Mouse (Mus musculus) MEL (cell line): ENCODE results near the gene Nos1ap. TPM values are rescaled to one million over a fixed set of nuclear protein-coding genes. Genes with fewer than 3 reads are reported as not detected.

ENCODE experiments used
- DNase-seq: peaks from one replicate; pipeline ENCODE4 v3.0.0; 2011; ENCODE audit warnings: low read depth, low spot score
- H3K27ac ChIP-seq: 2 replicates; pipeline ENCODE4 v1.5.1; 2012; ENCODE audit warnings: low read depth, mild to moderate bottlenecking, control low read depth, low read length, moderate library complexity; ENCODE audit not compliant: control insufficient read depth
- H3K27me3 ChIP-seq, 2 experiments: fragments of 150-350 bp in 1 of 2; sonication (generic) in 1 of 2; 2 replicates each; pipeline ENCODE4 v1.6.1; 2012; ENCODE audit warnings: low read length in 2 of 2, mild to moderate bottlenecking in 2 of 2, improper control_type of control experiment in 1 of 2, moderate library complexity in 1 of 2; ENCODE audit not compliant: insufficient read depth in 2 of 2, control insufficient read depth in 1 of 2
- H3K36me3 ChIP-seq, 2 experiments: 2 replicates each; pipeline ENCODE4 v1.6.1; 2012 to 2014; ENCODE audit warnings: low read length in 2 of 2, improper control_type of control experiment in 1 of 2, inconsistent platforms in 1 of 2, mild to moderate bottlenecking in 1 of 2; ENCODE audit not compliant: insufficient read depth in 2 of 2, control insufficient read depth in 1 of 2
- H3K4me1 ChIP-seq, 2 experiments: fragments of 150-350 bp in 1 of 2; sonication (generic) in 1 of 2; 2 replicates each; pipeline ENCODE4 v1.6.1; 2012; ENCODE audit warnings: low read length in 2 of 2, improper control_type of control experiment in 1 of 2, mild to moderate bottlenecking in 1 of 2; ENCODE audit not compliant: insufficient read depth in 2 of 2, control insufficient read depth in 1 of 2
- H3K4me3 ChIP-seq, 2 experiments: fragments of 150-350 bp in 1 of 2; sonication (generic) in 1 of 2; 2 replicates each; pipeline ENCODE4 v1.5.1; 2012; ENCODE audit warnings: low read depth in 2 of 2, low read length in 2 of 2, mild to moderate bottlenecking in 2 of 2, moderate library complexity in 2 of 2, control low read depth in 1 of 2, improper control_type of control experiment in 1 of 2; ENCODE audit not compliant: control insufficient read depth in 1 of 2, insufficient read depth in 1 of 2
- H3K79me2 ChIP-seq: 2 replicates; pipeline ENCODE4 v1.6.1; 2012; ENCODE audit warnings: mild to moderate bottlenecking, low read length, moderate library complexity; ENCODE audit not compliant: control insufficient read depth, poor library complexity, insufficient read depth
- H3K9ac ChIP-seq: 2 replicates; pipeline ENCODE4 v1.6.1; 2012; ENCODE audit warnings: low read depth, mild to moderate bottlenecking, control low read depth, low read length, moderate library complexity; ENCODE audit not compliant: control insufficient read depth, poor library complexity, severe bottlenecking
- H3K9me3 ChIP-seq: fragments of 150-350 bp; sonication (generic); replicated peaks from 2 replicates; pipeline ENCODE4 v1.6.1; 2012; ENCODE audit warnings: mild to moderate bottlenecking, low read length, improper control_type of control experiment, moderate library complexity; ENCODE audit not compliant: insufficient read depth
- BHLHE40 ChIP-seq: IDR thresholded peaks from 2 replicates; pipeline ENCODE4 v1.6.1; 2012; ENCODE audit warnings: low read depth, mild to moderate bottlenecking, inconsistent platforms, low read length, improper control_type of control experiment, borderline replicate concordance
- CHD2 ChIP-seq: IDR thresholded peaks from 2 replicates; pipeline ENCODE4 v1.6.1; 2011; ENCODE audit warnings: low read length, improper control_type of control experiment
- JUND ChIP-seq: IDR thresholded peaks from 2 replicates; pipeline ENCODE4 v1.6.1; 2011; ENCODE audit warnings: low read depth, mild to moderate bottlenecking, improper control_type of control experiment, low read length
- KAT2A ChIP-seq: conservative IDR thresholded peaks from 2 replicates; pipeline ENCODE4 v1.6.1; 2012; ENCODE audit warnings: low read depth, low read length, improper control_type of control experiment, inconsistent platforms
- MAX ChIP-seq: IDR thresholded peaks from 2 replicates; pipeline ENCODE4 v1.6.1; 2011; ENCODE audit warnings: low read length, improper control_type of control experiment
- MAZ ChIP-seq: IDR thresholded peaks from 2 replicates; pipeline ENCODE4 v1.6.1; 2012; ENCODE audit warnings: low read depth, mild to moderate bottlenecking, inconsistent platforms, low read length, improper control_type of control experiment
- MEF2A ChIP-seq: IDR thresholded peaks from 2 replicates; pipeline ENCODE4 v1.6.1; 2014; ENCODE audit warnings: low read depth, mild to moderate bottlenecking, inconsistent platforms, low read length, improper control_type of control experiment; ENCODE audit not compliant: poor library complexity, insufficient replicate concordance, severe bottlenecking; ENCODE audit errors: extremely low read depth
- MYB ChIP-seq: IDR thresholded peaks from 2 replicates; pipeline ENCODE4 v1.6.1; 2011; ENCODE audit warnings: mild to moderate bottlenecking, low read depth, low read length, improper control_type of control experiment
- NELFE ChIP-seq: IDR thresholded peaks from 2 replicates; pipeline ENCODE4 v1.6.1; 2011; ENCODE audit warnings: low read depth, low read length, improper control_type of control experiment
- NRF1 ChIP-seq: IDR thresholded peaks from 2 replicates; pipeline ENCODE4 v1.6.1; 2014; ENCODE audit warnings: low read depth, mild to moderate bottlenecking, inconsistent platforms, low read length, improper control_type of control experiment, moderate library complexity; ENCODE audit not compliant: poor library complexity, insufficient read depth, severe bottlenecking
- SIN3A ChIP-seq: IDR thresholded peaks from 2 replicates; pipeline ENCODE4 v1.6.1; 2012; ENCODE audit warnings: low read length, improper control_type of control experiment, inconsistent platforms
- TAL1 ChIP-seq: IDR thresholded peaks from 2 replicates; pipeline ENCODE4 v1.6.1; 2012; ENCODE audit warnings: mild to moderate bottlenecking, inconsistent platforms, low read length, moderate library complexity, mixed read lengths
- UBTF ChIP-seq: IDR thresholded peaks from 2 replicates; pipeline ENCODE4 v1.6.1; 2012; ENCODE audit warnings: low read depth, mild to moderate bottlenecking, inconsistent platforms, low read length, improper control_type of control experiment, moderate library complexity, borderline replicate concordance; ENCODE audit not compliant: insufficient read depth
- USF2 ChIP-seq, 2 experiments: IDR thresholded peaks; 2 replicates each; pipeline ENCODE4 v1.6.1; 2011 to 2012; ENCODE audit warnings: improper control_type of control experiment in 2 of 2, low read length in 2 of 2, borderline replicate concordance in 1 of 2, inconsistent platforms in 1 of 2, low read depth in 1 of 2, mild to moderate bottlenecking in 1 of 2; ENCODE audit not compliant: insufficient read depth in 1 of 2
- ZC3H11A ChIP-seq: IDR thresholded peaks from 2 replicates; pipeline ENCODE4 v1.6.1; 2012; ENCODE audit warnings: low read depth, mild to moderate bottlenecking, inconsistent platforms, low read length, improper control_type of control experiment
- ZKSCAN1 ChIP-seq: IDR thresholded peaks from 2 replicates; pipeline ENCODE4 v1.6.1; 2012; ENCODE audit warnings: low read depth, mild to moderate bottlenecking, inconsistent platforms, low read length, improper control_type of control experiment, moderate library complexity
- ZMIZ1 ChIP-seq: IDR thresholded peaks from 2 replicates; pipeline ENCODE4 v1.6.1; 2012; ENCODE audit warnings: low read depth, mild to moderate bottlenecking, inconsistent platforms, low read length, improper control_type of control experiment, moderate library complexity
- ZNF384 ChIP-seq: IDR thresholded peaks from 2 replicates; pipeline ENCODE4 v1.6.1; 2012; ENCODE audit warnings: low read depth, mild to moderate bottlenecking, inconsistent platforms, low read length, improper control_type of control experiment
- polyA plus RNA-seq, 2 experiments: library from polyadenylated mRNA; stranded (reverse) in 1 of 2; unstranded in 1 of 2; fragments of >175 nt in 1 of 2; fragments of >200 nt in 1 of 2; gene quantifications; 2 replicates each; pipeline versions ENCODE4 v1.2.1 to v1.2.4; 2012; ENCODE audit warnings: low replicate concordance in 2 of 2, low read depth in 1 of 2; ENCODE audit not compliant: insufficient read length in 2 of 2, insufficient read depth in 1 of 2, missing spikeins in 1 of 2
- total RNA-seq: library from RNA; depleted of rRNA; stranded (reverse); fragments of 300-350 nt; gene quantifications from 2 replicates; pipeline ENCODE4 v1.2.3, GENCODE M21; 2012

The Nos1ap gene
- total and polyA plus RNA-seq, 3 experiments, result 0.62 to 2.4 TPM; not detected in 1

DNA sequence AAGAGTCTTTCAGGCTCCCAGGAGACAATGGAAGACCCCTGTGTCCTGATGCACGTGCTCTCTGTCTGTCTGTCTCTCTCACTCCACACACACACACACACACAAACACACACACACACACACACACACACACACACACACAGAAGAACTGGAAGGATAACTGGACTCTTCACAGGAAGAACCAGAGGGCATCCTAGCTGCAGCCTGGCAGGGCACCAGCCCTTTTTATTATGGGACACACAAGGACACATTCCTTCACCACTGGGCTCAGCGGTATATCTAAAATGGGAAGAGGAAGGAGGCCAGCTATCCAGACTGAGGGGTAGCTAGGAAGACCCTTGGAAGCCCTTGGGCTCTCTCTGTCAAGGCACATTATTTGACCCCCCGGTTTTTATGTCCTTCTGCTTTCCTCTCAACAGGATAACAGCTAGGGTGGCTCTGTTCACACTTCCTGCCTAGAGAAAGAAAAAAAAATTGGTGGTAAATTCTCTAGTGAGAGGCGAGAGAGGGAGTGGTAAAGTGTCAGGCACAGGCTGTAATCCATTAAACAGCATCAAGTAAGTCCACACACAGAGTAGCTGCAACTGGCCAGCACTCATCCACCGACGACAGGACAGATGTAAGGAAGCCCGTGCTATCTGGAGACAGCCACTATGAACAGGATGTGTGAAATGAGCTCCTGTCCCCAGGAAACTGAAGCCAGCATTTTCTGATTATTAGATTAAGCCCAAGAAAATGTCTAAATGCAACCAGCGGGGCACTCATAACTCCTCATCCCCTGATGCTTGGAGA, 38.8 kb downstream of the Nos1ap start:
- TF ChIP-seq ZMIZ1 (no peak), MYB (no peak), MAX (no peak), JUND (no peak), SIN3A (no peak), CHD2 (no peak), UBTF (no peak), NELFE (no peak), NRF1 (no peak), MEF2A (no peak), KAT2A (no peak), MAZ (no peak), ZKSCAN1 (no peak), ZNF384 (no peak), BHLHE40 (no peak)
- Histone ChIP-seq H3K27me3 (no peaks in the 10 kb centered on the region), H3K4me1 (peaks cover 4 to 16% of the 10 kb centered on the region in 2 experiments), H3K27ac (no peak overlapping the region), H3K9ac (no peak overlapping the region), H3K79me2 (no peaks in the 10 kb centered on the region), H3K9me3 (no peaks in the 10 kb centered on the region), H3K36me3 (peaks cover 0 to 16% of the 10 kb centered on the region in 2 experiments; a peak in 2 of 4 replicates), H3K4me3 (no peak overlapping the region)
- no peak for DNase-seq

DNA sequence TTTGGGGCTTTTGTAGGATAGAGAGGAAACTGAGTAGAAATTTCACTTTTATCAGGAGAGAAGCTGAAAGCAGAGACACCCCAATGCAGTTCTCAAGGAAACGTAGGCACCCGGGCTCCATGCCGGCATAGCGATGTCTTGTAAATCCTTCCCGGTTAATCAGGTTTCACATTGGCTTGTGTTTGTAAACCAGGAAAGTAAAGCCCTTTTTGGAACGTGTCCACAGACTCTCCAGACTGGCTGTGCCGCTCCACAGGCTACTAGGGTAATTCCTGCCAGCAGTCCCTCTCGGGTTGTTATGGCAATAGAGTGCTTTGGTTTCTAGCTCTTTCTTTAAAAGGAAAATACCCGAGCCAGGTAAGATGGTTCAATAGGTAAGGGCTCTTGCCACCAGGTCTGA, 40.6 kb downstream of the Nos1ap start:
- peaks cover 0 to 3% of the 10 kb centered on the region in 2 experiments; a peak in 2 of 4 replicates for H3K36me3 ChIP-seq

More for the DNA sequence above, 40.6 kb downstream of the Nos1ap start:
- Histone ChIP-seq H3K27me3 (no peaks in the 10 kb centered on the region), H3K9ac (no peak overlapping the region), H3K4me1 (peaks cover 0 to 1% of the 10 kb centered on the region in 2 experiments; a peak in 2 of 4 replicates), H3K9me3 (no peaks in the 10 kb centered on the region), H3K4me3 (no peak overlapping the region), H3K79me2 (no peaks in the 10 kb centered on the region), H3K27ac (no peak overlapping the region)
- TF ChIP-seq BHLHE40 (no peak), ZKSCAN1 (no peak), ZC3H11A (no peak), ZNF384 (no peak), USF2 (IDR thresholded peaks at IDR 0.05; ENCODE audit: borderline replicate concordance in 1 of 2, insufficient read depth in 1 of 2, low read depth in 1 of 2, low read length in 2 of 2) (no peak), MAX (no peak), TAL1 (no peak), UBTF (no peak)
- DNase-seq, result no peak
